Mouse (Mus musculus): Measurements from ENCODE around the gene Pkd1l1.

DNA sequence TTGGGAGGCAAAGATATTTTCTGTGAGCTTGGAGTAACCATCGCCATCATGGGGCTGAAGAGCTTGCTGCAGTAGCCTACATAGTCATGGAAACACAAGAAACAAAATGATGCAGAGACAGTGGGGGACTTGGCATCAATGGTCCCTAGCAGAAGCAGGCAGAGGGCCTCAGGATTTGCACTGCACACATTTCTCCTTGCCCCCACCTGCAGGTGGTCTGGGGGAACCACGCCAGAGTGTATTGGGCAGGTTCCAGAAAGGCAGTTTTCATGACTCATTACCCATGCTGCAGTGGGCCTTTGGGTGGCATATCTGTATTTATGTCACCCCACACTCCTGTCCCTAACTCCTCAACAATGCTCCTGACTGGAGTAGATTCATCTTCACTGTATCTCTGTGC is 30.6 kb downstream of the Pkd1l1 start:
- TF ChIP-seq CTCF (IDR thresholded peaks at IDR 0.05; ENCODE audit: borderline replicate concordance, insufficient read depth, low read depth, low read length): no peak
- TF ChIP-seq POLR2A (IDR thresholded peaks at IDR 0.05; ENCODE audit: borderline replicate concordance, insufficient read depth, low read length): no peak

Measured in cerebellum, adult 2 months (tissue).